Mouse (Mus musculus) left cerebral cortex, adult 2 months (tissue): ENCODE results near the gene Gm3417. TPM values are rescaled to one million over a fixed set of nuclear protein-coding genes. Genes with fewer than 3 reads are reported as not detected.
"Not testable (repeated sequence)": the region's sequence is repeated elsewhere in the genome, so short reads cannot be mapped to it uniquely, and the experiment has no call there.

Experiments
- DNase-seq, 2 experiments: peaks; one replicate each; pipeline ENCODE4 v3.0.0; 2021 to 2022; ENCODE audit warnings: low spot score in 2 of 2, mixed read lengths in 1 of 2; ENCODE audit errors: extremely low spot score in 1 of 2
- H3K27ac ChIP-seq: fragments of 200-600 bp; 2 replicates; pipeline ENCODE4 v1.8.1; 2022
- H3K4me3 ChIP-seq: fragments of 200-600 bp; 2 replicates; pipeline ENCODE4 v1.8.1; 2022
- CTCF ChIP-seq: fragments of 200-600 bp; IDR thresholded peaks from 2 replicates; pipeline ENCODE4 v1.8.1; 2022; ENCODE audit warnings: antibody characterized with exemption, mild to moderate bottlenecking, moderate library complexity
- intact Hi-C: fragments of 180-260 bp; cut with DNase I; formaldehyde crosslinking; loops from one replicate; pipeline ENCODE4 v1.15.1; 2025
- total RNA-seq, 2 experiments: library from RNA; stranded (reverse); gene quantifications; 2 replicates each; pipeline ENCODE4 v1.2.3; 2021

Gm3417 gene
- total RNA-seq, 2 experiments from 2014 or later: not detected

- intact Hi-C loops: no loop called here
- H3K27ac ChIP-seq: no peak overlapping the region
- no peak for TF ChIP-seq CTCF
- no peak for DNase-seq
- H3K4me3 ChIP-seq: no peak overlapping the region
Observed at GRCm38 (mm10) chr17:14935841-14936605, 42.6 kb downstream of the Gm3417 start.

DNA sequence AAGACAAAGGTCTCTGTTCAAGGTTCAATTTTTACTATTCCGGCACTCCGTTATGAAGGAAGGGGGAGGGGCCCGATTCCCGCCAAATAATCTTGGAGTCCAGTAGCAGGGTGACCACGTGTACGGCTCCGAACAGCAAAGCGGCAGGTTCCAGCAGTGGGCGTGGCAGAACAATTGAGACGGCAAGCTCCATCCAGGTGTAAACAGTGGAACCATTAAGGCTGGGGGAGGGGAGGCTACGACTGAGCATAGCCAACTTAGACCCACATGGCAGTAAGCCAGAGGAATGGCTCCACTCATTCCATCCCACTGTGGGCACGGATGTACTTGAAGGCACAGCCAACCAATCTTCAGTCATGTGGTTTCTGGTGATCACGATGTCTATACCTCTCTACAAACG, 43.3 kb downstream of the Gm3417 start:
- intact Hi-C loops, H3K4me3 ChIP-seq, DNase-seq, H3K27ac ChIP-seq: not testable (repeated sequence)

DNA sequence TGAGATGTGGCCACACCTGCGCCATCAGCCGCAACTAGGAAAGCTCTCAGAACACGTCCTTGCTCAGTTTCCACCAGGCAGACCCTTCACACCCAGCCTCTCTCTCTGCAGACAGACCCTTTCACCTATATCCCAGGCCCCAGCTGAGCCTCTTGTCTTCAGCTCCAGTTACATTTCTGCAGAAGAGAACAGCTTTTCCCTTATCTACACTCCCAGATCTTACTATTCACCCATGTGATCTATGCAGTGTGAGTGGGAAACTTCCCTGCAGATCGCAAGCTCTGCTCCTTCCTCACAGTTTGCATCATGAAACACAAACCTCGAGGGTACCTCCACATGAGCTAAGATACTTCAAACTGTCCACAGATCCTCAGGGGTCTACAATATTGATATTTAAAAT, 47.1 kb downstream of the Gm3417 start:
- intact Hi-C loops: no loop called here
- DNase-seq: no peak
- Histone ChIP-seq H3K27ac (no peak overlapping the region), H3K4me3 (no peak overlapping the region)
- no peak for TF ChIP-seq CTCF

DNA sequence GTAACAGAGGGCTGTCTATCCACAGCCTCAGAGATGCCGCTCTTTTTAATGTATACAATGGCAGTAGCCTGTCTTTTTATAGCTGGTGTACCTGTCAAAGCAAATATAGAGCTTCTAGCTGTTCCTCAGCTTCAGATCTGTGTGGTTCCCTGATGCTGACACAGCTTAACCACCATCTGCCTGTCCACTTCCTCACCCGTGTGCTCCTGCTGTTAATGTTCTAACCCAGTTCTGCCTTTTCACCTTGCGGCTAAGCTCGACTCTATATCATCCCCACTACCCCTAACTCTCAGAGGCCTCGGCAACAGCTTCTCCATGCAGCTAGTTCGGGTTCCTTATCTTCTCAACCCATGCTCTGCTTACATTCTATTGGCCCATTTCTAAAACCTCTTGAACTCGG, 47.9 kb downstream of the Gm3417 start:
- Histone ChIP-seq H3K4me3 (no peak overlapping the region), H3K27ac (no peak overlapping the region)
- intact Hi-C loops: no loop called here
- no peak for DNase-seq
- TF ChIP-seq CTCF: no peak

GRCm38 (mm10) chr17:14928631-14929030, 50.0 kb downstream of the Gm3417 start:
- no peak for TF ChIP-seq CTCF
- intact Hi-C loops: no loop called here
- Histone ChIP-seq H3K4me3 (no peak overlapping the region), H3K27ac (no peak overlapping the region)
- no peak for DNase-seq

- DNase-seq: no peak
- no peak for TF ChIP-seq CTCF
- Histone ChIP-seq H3K4me3 (no peak overlapping the region), H3K27ac (no peak overlapping the region)
- intact Hi-C loops: no loop called here
Observed at GRCm38 (mm10) chr17:14927644-14928218, 50.9 kb downstream of the Gm3417 start.

- intact Hi-C loops: no loop called here
- Histone ChIP-seq H3K4me3 (no peak overlapping the region), H3K27ac (no peak overlapping the region)
- TF ChIP-seq CTCF: no peak
- no peak for DNase-seq
Observed at GRCm38 (mm10) chr17:14921582-14921981, 57.0 kb downstream of the Gm3417 start.

DNA sequence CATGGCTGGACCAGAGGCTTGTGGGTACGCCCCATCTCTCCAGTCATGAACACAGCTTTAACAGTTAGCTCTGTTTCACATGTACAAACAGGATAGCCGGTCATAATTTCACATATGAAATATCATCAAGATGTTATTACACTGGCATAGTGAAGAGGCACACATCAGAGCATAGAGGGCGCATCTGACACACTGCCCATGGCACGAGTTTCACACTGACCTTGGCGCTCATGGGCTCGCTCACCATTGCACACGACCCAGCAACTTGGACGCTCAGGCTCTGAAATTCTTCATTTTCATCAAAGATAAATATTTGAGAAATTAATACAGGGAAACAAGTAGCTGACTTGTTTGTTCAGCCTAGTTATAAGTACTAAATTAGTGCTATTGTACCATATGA, 60.7 kb downstream of the Gm3417 start:
- no peak for DNase-seq
- intact Hi-C loops: no loop called here
- TF ChIP-seq CTCF: no peak
- Histone ChIP-seq H3K27ac (no peak overlapping the region), H3K4me3 (no peak overlapping the region)

GRCm38 (mm10) chr17:14914401-14914800, 64.2 kb downstream of the Gm3417 start:
- no peak for DNase-seq
- no peak overlapping the region for H3K27ac ChIP-seq
- intact Hi-C loops: no loop called here
- no peak overlapping the region for H3K4me3 ChIP-seq
- no peak for TF ChIP-seq CTCF

Other genes starting within 250 kb of the Gm3417 start
- 1 to 10 TPM; 2.7 to 3.6 TPM for gene Wdr27, start 35.6 kb downstream of the Gm3417 start, total RNA-seq
- 10 to 100 TPM; 13.9 to 16.4 TPM for gene 1600012H06Rik, start 35.6 kb downstream of the Gm3417 start, total RNA-seq
- gene Phf10, start 17.5 kb downstream of the Gm3417 start, total RNA-seq: 10 to 100 TPM; 56.6 to 60.4 TPM
- gene 9030025P20Rik, start 322 bp downstream of the Gm3417 start, total RNA-seq: 1 to 10 TPM; 5.9 to 6.3 TPM
- 1 to 10 TPM; 2.4 to 3.0 TPM for gene Gm3435, start 31.4 kb upstream of the Gm3417 start, total RNA-seq
- gene Ermard, start 62.4 kb upstream of the Gm3417 start, total RNA-seq: 10 to 100 TPM; 49.9 to 52.6 TPM
- gene Tcte3, start 62.7 kb upstream of the Gm3417 start, total RNA-seq: 1 to 10 TPM; 1.6 TPM
- gene Gm3448, start 62.7 kb upstream of the Gm3417 start, total RNA-seq: 1 to 10 TPM; 7.9 to 9.7 TPM